Mouse (Mus musculus): ENCODE measurements at regions not wholly inside any gene's neighbourhood (a gene's known extent, or its start where the extent isn't known, plus 50 kb on each side); places are given as distances from the start of the nearest gene placed in this dataset.

- TF ChIP-seq CHD2 (IDR thresholded peaks at IDR 0.05; ENCODE audit: low read depth, low read length) (no peak), ZC3H11A (IDR thresholded peaks at IDR 0.05; ENCODE audit: borderline replicate concordance, low read depth, low read length) (no peak), MAFK (IDR thresholded peaks at IDR 0.05; ENCODE audit: insufficient read depth, low read depth, low read length) (peak; percentile 44; the same call in 1 of the 2 replicates)
Observed at GRCm38 (mm10) chrX:139416701-139417100, 63.5 kb upstream of the D330045A20Rik start.
